Mouse (Mus musculus) layer of hippocampus, postnatal 25 days (tissue): ENCODE results near the gene H2-DMb1. TPM values are rescaled to one million over a fixed set of nuclear protein-coding genes. Genes with fewer than 3 reads are reported as not detected.
"Not testable (repeated sequence)": the region's sequence is repeated elsewhere in the genome, so short reads cannot be mapped to it uniquely, and the experiment has no call there.

ENCODE experiments used
- DNase-seq, 2 experiments: peaks; one replicate each; pipeline ENCODE4 v3.0.0; 2022; ENCODE audit warnings: mixed read lengths in 2 of 2, low spot score in 1 of 2; ENCODE audit errors: extremely low spot score in 1 of 2
- total RNA-seq, 2 experiments: library from RNA; stranded (reverse); gene quantifications; 2 replicates each; pipeline ENCODE4 v1.2.3; 2021

H2-DMb1 gene
- total RNA-seq, 2 experiments from 2014 or later, result 1.8 to 3.4 TPM

DNA sequence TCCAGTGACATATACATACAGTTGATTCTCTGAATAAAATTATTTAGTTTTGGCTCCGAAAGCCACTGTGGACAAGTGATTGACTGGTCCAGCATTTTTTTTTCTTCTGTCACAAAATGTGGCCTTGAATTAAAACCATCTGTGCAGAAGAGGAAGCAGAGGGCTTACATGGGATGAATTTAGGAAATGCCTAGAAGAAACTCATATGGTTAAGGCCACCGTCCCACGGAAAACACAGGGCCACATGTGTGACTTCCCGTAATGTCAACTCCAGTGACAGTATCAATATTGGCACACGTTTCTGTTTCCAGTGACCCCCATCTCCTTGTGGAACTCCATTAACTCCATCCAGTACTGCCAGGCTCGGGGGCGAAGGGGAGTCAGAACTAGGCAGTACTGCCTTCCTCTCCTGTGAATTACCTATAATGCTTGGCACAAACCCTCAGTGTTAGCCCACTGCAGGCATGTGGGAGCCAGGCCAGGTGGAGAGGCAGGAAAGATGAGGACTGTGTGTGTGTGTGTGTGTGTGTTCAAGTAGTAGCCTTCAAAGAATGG lies 10.3 kb upstream of the H2-DMb1 start:
- DNase-seq, result no peak

DNA sequence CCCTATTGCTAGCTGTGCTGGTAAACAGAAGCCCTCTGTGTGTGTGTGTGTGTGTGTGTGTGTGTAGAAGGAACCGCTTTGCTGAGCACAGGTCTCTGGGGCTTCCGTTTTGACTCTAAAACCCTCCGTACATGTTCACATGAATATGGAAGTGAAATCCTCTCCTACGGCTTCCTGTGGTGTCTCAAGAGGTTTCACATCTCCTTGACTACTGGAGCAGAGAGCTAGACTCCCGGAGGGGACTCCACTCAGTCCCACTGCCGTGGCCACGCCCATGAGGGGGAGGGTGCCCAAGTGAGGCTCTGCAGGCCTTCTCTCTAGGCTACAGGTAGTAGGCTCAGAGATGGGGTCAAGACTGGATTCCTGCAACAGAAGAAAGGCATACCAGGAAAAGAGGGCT lies 9.8 kb upstream of the H2-DMb1 start, which contains the start of gene H2-DMb2:
Gene H2-DMb2 (plus strand): TSS at position 275 of the 400 bp plus-strand sequence.
- no peak for DNase-seq

DNA sequence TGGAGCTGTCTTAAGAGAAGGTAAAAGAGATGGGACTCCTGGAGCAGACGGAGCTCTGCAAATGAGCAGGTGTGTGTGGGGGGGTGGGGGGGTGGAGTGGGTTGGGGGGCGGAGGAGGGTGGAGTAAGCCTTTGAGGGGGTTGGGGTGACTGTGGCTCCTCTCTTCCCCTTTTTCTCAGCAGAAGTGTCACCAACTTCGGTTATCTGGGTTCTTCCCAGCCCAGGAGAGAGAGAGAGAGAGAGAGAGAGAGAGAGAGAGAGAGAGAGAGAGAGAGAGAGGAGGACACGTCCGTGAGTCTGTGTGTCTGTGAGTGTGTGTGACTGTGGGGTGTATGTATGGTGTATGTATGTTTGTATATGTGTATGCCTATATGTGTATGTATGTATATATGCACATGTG lies 9.4 kb upstream of the H2-DMb1 start:
- DNase-seq, result no peak

DNA sequence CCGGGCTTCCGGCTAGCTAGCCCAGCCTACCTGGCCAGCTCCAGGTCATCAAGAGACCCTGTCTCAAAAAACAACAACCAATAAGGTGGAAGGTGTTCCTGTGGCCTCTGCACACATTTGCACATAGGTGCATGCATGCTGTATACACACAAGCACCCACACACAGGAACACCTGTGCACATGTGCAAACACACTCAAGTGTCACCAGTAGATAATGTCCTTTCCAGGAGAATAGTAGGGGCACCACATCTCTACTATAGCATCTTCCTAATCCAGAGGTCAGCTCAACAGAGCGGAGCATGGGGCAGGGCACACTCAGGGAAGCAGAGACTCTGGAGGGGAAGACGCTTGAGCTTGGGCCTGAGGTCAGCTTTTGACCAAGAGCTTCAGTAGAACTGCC lies 8.7 kb upstream of the H2-DMb1 start:
- DNase-seq, result not testable (repeated sequence)

DNA sequence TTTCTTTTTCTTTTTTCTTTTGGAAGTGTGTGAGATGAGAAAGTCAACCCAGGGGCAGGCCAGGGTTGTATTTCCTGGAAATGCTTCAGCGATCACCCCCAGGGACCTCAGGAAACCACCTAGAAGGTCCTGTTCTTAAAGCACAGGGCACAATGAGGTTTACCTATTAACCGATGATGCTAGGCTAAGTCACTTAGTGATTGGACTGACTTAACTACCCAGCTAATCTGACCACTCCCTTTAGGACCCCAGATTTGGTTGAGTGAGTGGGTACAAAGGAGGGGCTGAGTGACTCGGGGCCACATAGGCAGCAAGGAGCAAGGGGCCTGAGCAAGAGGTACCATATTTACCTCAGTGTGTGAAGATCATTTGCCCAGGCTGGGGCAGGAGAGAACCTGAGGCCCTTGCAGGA lies 7.9 kb upstream of the H2-DMb1 start:
- no peak for DNase-seq

DNA sequence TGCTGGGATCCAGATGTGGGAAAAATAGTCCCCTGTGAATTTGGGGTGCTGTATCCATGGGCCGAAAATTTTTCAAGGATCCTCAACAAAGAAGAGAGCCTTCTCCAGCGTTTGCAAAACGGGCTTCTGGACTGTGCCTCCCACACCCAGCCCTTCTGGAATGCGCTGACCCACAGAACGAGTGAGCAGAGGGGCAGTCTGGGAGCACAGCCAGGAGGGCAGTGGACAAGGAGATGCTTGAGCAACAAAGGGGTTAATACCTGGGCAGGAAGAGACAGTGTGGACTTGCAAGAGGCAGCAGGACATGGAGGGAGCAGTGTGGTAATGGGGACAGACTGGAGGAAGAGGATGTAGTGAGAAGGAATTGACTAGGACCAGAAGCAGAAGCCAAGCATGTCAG lies 2.7 kb downstream of the H2-DMb1 start:
- DNase-seq, result no peak

DNA sequence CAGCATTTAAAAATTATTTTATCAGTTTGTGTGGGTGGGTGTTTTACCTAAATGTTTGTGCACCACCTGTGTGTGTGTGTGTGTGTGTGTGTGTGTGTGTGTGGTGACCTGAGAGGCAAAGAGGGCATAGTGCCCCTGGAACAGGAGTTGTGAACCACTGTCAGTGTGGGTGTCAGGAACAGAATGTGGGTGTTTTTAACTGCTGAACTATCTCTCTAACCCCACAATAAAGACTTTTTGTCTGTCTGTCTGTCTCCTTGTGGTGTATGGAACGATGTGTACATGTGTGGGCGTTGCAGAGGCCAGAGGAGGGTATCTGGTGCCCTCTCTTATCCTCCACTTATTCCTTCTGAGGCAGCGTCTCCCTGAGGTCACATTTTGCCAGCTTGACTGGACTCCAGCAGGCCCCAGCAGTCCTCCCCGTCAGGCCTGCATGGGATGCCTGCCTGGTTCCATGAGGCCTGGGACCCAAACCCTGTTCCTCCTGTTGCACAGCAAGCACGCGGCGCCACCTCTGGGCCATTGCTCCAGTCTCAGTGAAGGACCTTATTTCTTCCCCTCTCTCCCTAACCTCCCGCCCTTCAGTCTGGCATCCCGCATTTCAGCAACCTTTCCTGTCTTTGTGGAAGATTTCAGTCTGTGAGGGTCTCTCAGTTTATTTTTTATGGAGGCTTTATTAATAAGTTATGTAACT lies 11.5 kb downstream of the H2-DMb1 start:
- peak in 1 of 2 experiments; percentile 29 for DNase-seq

DNA sequence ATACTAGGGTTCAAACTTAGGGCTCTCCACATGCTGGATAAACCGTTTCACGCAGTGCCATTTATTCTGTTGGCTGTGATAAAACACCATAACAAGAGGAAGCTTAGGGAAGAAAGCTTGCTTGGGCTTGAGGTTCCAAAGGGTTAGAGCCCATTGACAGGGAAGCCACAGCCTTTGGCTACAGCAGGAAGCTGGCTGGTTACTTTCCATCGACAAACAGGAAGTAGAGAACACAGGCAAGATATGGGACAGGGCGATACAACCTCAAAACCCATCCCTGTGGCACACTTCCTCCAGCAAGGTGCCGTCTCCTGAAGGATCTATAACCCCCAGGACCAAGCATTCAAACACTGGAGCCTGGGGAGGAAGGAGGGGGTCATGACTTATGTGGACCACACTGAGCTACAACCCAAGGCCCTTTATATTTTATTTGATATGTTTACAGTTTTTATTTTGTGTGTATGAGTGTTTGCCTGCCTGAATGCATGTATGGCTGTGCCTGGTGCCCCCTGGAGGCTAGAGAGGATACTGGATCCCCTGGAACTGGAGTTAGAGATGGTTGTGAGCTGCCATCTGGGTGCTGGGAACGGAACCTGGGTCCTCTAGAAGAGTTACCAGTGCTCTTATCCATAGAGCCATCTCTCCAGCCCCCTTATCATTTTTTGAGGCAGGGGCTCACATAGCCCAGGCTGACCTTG lies 12.3 kb downstream of the H2-DMb1 start:
- DNase-seq, result no peak

DNA sequence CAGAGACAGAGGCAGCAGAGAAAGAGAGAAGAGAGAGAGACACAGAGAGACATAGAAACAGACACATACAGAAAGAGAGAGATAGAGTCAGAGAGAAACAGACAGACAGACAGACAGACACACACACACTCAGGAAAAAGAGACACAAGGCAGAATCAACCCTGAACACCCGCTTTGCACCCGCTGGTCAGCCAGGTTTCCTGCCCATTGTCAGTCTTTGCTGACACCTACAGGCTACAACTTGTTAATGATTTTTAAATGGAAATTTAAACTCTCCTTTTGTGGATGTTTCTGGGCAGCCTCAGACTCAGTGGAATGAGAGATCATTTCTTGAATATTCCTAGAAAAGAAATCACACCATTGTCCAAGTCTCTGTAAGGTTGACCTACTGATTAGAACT lies 16.4 kb downstream of the H2-DMb1 start:
- no peak for DNase-seq

DNA sequence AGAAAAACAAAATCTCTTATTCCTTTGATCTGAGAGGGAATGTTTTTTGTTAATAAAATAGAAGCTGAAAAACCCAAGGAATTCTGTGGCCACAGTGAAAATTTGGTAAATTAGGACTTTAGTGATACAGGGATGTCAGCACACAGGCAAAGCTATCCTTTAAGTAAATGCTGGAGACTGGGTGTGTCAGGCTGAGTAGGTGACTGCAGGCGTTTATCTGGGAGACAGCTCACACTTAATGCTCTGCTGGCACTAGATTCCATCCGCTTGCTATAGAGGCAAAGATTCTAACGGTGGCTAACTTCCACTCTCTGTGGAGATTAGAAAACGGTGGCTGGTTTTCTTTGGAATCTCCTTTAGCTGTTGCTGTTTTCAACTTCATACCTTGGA lies 17.6 kb downstream of the H2-DMb1 start:
- DNase-seq, result no peak

DNA sequence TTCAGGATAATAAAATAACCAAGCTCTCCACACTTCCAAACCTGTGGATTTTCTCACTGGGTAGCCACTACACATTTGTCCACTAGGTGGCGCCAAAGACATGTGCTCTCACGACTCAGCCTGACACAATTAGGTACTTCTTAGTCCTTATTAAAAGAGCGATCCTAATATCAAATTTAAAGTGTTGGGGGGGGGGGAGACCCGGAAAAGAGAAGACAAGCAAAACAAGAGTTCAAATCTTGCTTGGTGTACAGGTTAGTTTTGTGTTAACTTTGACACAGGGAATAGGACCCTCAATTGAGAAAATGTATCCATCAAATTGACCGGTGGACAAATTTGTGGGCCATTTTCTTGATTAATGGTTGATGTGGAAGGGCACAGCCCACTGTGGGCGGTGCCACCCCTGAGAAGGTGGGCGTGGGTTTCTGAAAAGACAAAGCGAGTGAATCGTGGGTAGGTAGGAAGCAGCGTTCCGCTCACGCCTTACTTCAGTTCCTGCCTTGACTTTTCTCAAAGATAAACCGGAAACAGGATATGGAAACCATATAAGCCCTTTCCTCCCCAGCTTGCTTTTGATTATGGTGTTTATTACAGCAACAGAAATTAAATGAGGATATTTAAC lies 18.1 kb downstream of the H2-DMb1 start:
- DNase-seq, result peak; percentile 69 to 96

DNA sequence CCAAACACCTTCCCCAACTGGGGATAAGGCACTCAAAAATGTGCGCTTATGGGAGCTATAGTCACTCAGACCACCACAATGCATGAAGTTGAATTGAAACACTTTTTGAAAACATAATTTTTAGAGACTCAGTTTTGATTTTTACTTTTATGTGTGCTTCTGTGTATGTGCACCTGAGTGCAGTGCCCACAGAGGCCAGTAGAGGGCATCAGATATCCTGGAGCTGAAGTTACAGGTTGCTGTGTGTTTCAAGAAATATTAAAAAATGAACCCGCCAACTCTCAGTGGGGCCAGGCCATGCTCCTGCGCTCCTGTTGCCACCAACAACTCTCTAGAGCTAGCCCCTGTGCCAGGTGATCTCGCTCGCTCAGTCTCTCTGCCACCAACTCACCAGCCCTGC lies 19.7 kb downstream of the H2-DMb1 start:
- no peak for DNase-seq

DNA sequence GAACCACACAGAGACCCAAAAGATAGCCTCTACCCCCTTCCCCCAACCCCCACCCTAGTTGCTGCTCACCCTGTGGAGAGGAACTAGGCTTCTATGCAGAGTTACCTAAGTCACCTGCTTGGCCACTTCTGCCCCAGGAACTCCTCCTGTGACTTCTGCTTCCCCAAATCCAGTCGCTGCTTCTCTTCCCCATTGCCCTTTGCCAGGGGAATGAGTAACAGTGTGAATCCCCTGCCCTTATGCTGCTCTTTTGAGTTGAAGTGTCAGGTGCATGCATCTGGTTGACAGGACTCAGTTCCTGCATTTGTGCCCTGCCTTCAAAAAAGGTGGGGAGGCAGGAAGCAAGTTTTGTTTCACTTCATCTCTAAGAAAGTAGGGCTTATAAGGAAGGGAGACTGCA lies 21.2 kb downstream of the H2-DMb1 start:
- no peak for DNase-seq

DNA sequence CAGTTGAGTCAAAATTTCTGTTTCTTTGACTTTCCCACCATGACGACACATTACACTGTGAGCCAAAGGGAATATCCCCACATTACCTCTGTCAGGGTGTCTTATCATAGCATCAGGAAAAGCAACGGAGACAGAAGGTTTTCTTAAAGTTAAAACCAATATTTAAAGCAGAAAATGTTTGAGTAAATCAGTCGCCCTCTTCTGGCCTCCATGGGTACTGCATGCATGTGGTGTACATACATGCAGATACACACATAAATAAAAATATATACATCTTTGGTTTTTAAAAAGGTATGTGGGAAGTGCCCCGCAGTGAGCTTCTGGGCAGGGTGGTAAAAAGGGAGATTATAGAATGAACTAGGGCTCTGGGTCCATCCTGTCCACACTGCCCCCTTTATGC lies 24.3 kb downstream of the H2-DMb1 start:
- no peak for DNase-seq

DNA sequence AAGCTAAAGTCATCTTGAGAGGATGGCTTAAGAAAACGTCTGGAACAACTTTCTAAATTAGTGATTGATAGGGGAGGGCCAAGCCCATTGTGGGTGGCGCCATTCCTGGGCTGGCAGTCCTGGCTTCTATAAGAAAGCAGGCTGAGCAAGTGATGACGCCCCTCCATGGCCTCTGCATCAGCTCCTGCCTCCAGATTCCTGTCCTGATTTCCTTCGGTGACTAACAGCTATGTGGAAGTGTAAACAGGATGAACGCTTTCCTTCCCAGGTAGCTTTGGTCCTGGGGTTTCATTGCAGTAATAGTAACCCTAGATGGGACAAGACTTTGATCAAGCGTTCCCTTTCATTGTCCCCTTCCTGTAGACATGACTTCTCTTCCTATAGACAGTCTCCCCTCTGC lies 26.1 kb downstream of the H2-DMb1 start:
- no peak for DNase-seq

DNA sequence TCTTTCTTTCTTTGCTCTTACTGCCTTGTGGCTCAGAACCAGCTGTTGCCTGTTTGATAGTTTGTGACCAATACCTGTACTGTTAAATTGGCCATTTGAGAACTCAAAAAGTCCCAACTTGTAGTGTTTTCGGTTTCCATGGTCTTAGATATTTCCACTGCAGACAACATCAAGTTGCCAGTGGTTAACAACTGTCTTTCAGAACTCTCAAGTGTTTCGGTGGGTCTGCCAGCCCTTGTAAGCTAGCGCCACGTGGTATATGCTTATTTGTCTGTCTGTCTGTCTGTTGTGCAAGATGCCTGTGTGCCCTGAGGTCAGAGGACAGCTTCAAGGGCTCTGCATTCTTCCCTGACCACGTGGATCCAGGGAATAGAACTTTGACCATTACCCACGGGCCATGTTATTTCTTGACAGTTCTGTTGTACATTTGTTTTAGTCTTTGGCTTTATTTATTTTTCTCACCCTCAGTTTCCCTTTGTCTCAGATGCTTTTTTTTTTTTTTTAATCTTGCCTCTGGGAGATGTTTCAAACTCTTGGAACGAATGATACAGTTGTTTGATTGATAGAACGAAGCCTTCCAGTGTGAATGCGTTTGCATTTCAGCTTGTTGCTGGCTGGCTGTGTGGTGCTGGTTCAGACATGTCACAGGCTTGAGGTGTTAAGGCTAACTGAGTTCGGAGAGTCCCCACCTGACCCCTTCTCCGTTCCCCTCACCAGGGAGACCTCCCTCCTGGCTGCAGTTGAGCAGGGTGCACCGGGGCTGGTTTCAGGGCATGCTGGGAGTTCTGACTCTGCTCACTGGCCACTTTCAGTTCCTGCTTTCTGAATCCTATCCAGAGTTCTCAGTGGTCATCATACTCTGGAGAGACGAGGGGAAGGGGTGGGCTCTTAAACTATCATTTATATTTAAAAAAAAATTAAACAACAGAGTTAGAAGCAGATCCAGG lies 27.3 kb downstream of the H2-DMb1 start:
- no peak for DNase-seq

DNA sequence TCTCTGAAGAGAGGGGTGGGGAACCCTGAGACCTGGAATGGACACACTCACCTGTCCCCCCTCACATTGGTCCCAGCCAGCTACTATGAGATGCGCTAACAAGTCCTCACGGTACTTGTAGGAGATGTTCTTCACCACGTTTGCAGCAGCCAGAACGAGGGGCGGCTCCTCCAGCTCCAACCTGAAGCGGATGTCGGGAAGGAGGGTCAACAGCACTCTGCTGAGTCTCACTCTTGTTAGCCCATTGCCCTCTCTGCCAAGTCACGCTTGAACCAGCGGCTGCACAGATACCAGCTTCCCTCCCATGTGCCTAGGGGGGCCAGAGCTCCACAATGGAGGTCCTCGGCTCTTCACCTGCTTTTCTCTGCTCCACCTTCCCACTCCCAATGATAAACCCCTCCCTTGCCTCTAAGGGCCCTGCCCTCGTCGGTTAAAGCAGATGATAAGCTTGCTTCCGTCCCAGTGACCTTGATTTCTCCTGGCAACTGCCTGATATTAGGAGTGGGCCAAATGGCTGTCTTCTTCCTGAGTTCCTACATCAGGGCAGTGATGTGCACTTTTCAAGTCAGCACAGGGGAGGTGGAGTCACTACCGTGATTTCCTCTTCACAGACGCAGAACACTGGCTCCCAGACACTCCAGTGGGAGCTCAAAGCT lies 30.8 kb downstream of the H2-DMb1 start:
- DNase-seq, result no peak

DNA sequence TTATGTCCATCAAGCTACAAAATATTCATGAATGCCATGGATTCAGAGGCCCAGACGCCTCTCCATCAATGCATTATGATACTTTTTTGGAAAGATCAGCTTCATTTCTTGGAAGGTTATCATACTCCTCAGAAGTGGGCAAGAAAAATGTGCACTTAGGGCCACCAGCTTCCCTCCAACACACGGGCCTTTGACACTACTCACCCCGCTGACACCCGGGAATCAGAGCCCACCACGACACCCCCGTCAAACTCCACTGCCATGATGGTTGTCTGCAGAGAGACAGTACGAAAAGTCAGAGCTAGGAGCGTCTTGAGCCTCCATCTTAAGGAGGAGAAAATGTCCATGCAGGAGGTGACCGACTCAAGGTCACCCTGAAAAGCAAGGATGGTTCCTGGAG lies 32.7 kb downstream of the H2-DMb1 start:
- DNase-seq, result no peak

DNA sequence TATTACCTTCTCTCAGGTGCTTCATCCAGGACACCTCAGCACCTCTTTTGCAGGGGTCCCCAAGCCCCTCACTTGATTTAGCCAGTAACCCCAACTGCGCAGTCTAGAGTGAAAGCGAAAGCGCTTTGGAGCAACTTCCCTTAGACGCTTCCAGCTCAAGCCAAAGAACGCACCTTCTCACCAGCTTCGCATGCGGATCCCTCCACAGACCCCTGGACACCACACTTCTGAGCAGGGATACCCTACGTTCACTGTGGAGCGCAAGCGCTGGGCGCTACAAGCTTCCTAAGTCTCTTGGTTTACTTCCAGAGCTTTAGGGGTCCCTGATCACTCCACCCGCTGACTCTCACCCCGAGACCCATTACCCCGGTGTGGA lies 34.0 kb downstream of the H2-DMb1 start:
- DNase-seq, result no peak
